Mouse (Mus musculus): ENCODE results near the gene Tgfbr3. TPM values are rescaled to one million over a fixed set of nuclear protein-coding genes. Genes with fewer than 3 reads are reported as not detected.

The Tgfbr3 gene
- polyA plus RNA-seq, 1 experiment = 20.7 TPM

DNA sequence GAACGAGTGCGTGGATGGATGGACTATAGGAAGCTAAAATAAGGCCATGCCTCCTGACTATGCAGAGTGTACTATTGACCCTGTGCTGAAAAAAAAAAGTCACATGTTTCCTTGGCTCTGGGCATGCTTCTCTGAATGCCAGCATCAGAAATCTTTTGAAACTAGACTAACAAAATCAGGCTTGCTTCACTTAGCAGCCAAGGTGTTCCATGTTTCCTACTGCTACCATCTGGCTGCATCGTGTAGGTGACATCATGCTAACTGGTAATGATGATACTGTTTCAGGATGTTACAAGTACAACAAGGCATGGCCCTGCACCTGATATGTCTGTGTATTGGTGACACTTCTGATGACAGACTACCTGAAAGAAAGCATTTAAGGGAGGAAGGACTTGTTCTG lies 189.8 kb downstream of the Tgfbr3 start:
- TF ChIP-seq POLR2A (IDR thresholded peaks at IDR 0.05; ENCODE audit: control insufficient read depth, extremely low read depth, insufficient read depth, low read length, poor library complexity) (no peak), CTCF (IDR thresholded peaks at IDR 0.05; ENCODE audit: borderline replicate concordance, control insufficient read depth, extremely low read depth, insufficient read depth, low read length, poor library complexity) (no peak)
- Histone ChIP-seq H3K27me3 (ENCODE audit: control insufficient read depth, insufficient read depth, low read length) (no peaks in the 10 kb centered on the region), H3K4me3 (ENCODE audit: control insufficient read depth, insufficient read depth, low read length) (no peak overlapping the region), H3K27ac (ENCODE audit: control insufficient read depth, insufficient read depth, low read length) (no peak overlapping the region), H3K4me1 (replicated peaks; ENCODE audit: control insufficient read depth, insufficient read depth, low read length) (peaks cover 9% of the 10 kb centered on the region), H3K36me3 (ENCODE audit: control insufficient read depth, insufficient read depth, low read length) (no peaks in the 10 kb centered on the region)
- 94% methylated on average over 3 of the region's 3 CpGs for WGBS
- DNase-seq = no peak

DNA sequence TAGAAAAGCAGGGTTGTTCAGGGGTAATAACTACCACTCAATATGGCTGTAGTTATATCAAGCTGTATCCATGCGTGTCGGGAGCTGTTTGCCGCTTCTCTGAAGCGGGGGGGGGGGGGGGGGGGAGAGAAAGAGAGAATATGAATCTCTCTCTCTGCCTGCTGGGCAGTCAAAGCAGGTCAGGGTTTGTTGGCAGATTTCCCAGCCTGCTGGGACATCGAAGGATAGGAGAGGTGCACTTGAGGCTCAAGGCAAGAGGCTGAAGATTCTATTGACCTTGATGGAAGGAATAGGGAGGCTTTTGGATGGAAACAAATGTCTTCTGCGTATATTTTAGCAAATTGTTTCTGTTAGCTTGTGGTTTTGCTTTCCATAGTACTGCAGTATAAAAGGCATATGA lies 190.4 kb downstream of the Tgfbr3 start:
- DNase-seq = no peak
- H3K27ac ChIP-seq (ENCODE audit: control insufficient read depth, insufficient read depth, low read length) = no peak overlapping the region
- peaks cover 9% of the 10 kb centered on the region for H3K4me1 ChIP-seq (replicated peaks; ENCODE audit: control insufficient read depth, insufficient read depth, low read length)
- no peak overlapping the region for H3K4me3 ChIP-seq (ENCODE audit: control insufficient read depth, insufficient read depth, low read length)
- 75% methylated on average over 6 of the region's 6 CpGs for WGBS
- no peaks in the 10 kb centered on the region for H3K36me3 ChIP-seq (ENCODE audit: control insufficient read depth, insufficient read depth, low read length)
- TF ChIP-seq CTCF (IDR thresholded peaks at IDR 0.05; ENCODE audit: borderline replicate concordance, control insufficient read depth, extremely low read depth, insufficient read depth, low read length, poor library complexity) (no peak), POLR2A (IDR thresholded peaks at IDR 0.05; ENCODE audit: control insufficient read depth, extremely low read depth, insufficient read depth, low read length, poor library complexity) (no peak)
- H3K27me3 ChIP-seq (ENCODE audit: control insufficient read depth, insufficient read depth, low read length) = no peaks in the 10 kb centered on the region

DNA sequence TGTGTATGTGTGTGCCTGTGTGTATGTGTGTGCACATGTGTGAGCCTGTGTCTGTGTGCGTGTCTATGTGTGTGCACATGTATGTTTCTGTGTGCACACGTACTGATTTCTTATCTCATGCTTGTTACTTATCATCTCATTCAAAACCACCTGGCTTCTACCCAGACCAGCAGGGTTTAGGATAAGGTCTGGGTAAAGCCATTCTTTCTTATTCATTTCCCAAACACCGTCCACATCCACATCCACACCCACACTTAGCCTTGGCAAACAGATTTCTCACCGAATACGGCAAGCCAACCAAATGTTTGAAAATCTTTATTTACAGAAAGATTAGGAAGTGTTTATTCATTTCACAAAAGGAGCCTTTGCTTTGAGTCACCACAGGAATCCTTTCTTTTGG lies 191.4 kb downstream of the Tgfbr3 start:
- Histone ChIP-seq H3K4me3 (ENCODE audit: control insufficient read depth, insufficient read depth, low read length) (no peak overlapping the region), H3K4me1 (replicated peaks; ENCODE audit: control insufficient read depth, insufficient read depth, low read length) (peaks cover 9% of the 10 kb centered on the region), H3K27me3 (ENCODE audit: control insufficient read depth, insufficient read depth, low read length) (no peaks in the 10 kb centered on the region), H3K36me3 (ENCODE audit: control insufficient read depth, insufficient read depth, low read length) (no peaks in the 10 kb centered on the region), H3K27ac (ENCODE audit: control insufficient read depth, insufficient read depth, low read length) (no peak overlapping the region)
- DNase-seq = no peak
- TF ChIP-seq CTCF (IDR thresholded peaks at IDR 0.05; ENCODE audit: borderline replicate concordance, control insufficient read depth, extremely low read depth, insufficient read depth, low read length, poor library complexity) = no peak
- no peak for TF ChIP-seq POLR2A (IDR thresholded peaks at IDR 0.05; ENCODE audit: control insufficient read depth, extremely low read depth, insufficient read depth, low read length, poor library complexity)
- WGBS = 83% methylated on average over 5 of the region's 5 CpGs

DNA sequence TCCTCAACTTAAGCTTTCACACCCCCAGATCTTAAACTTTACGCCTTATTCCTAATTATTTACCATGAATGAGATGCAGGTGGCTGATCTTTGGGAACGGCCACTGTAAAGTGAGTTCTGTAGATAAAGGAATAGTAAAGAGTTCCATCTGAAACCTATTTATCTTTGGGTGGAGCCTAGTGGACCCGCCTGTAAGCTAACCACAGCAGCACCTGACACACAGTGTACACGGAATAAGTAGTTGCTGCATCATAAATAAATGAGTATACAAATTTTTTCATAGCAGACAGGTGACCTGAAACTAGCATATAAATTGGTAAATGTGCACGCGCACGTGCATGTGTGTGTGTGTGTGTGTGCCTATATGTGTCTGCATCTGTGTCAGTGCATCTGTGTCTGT lies 192.1 kb downstream of the Tgfbr3 start:
- Histone ChIP-seq H3K4me3 (ENCODE audit: control insufficient read depth, insufficient read depth, low read length) (no peak overlapping the region), H3K4me1 (replicated peaks; ENCODE audit: control insufficient read depth, insufficient read depth, low read length) (peaks cover 10% of the 10 kb centered on the region), H3K36me3 (ENCODE audit: control insufficient read depth, insufficient read depth, low read length) (no peaks in the 10 kb centered on the region), H3K27me3 (ENCODE audit: control insufficient read depth, insufficient read depth, low read length) (no peaks in the 10 kb centered on the region), H3K27ac (ENCODE audit: control insufficient read depth, insufficient read depth, low read length) (no peak overlapping the region)
- WGBS = 85% methylated on average over 7 of the region's 7 CpGs
- TF ChIP-seq POLR2A (IDR thresholded peaks at IDR 0.05; ENCODE audit: control insufficient read depth, extremely low read depth, insufficient read depth, low read length, poor library complexity) = no peak
- TF ChIP-seq CTCF (IDR thresholded peaks at IDR 0.05; ENCODE audit: borderline replicate concordance, control insufficient read depth, extremely low read depth, insufficient read depth, low read length, poor library complexity) = no peak
- DNase-seq = no peak

DNA sequence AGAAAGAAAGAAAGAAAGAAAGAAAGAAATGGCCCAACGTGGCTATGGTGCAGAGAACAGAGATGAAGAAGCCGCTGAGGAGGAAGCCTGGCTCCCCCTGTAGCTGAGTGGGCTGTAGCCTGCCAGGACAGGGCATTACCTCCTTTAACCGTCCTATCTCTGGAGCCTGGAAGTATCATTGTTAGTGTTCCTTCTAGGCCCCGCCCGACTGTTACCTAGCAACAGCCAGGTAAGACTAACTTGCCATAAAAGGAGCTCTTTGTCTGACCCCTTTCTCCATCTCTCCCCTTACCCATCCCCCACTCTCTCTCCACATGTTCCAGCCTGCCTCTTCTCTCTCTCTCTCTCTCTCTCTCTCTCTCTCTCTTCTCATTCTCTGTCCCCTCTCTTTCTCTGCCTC lies 195.2 kb downstream of the Tgfbr3 start:
- Histone ChIP-seq H3K4me1 (replicated peaks; ENCODE audit: control insufficient read depth, insufficient read depth, low read length) (0 out of 2 replicates have a peak, but pooled peaks cover 7% of the 10 kb centered on the region), H3K27ac (ENCODE audit: control insufficient read depth, insufficient read depth, low read length) (no peak overlapping the region)
- TF ChIP-seq POLR2A (IDR thresholded peaks at IDR 0.05; ENCODE audit: control insufficient read depth, extremely low read depth, insufficient read depth, low read length, poor library complexity) (no peak), CTCF (IDR thresholded peaks at IDR 0.05; ENCODE audit: borderline replicate concordance, control insufficient read depth, extremely low read depth, insufficient read depth, low read length, poor library complexity) (no peak)

DNA sequence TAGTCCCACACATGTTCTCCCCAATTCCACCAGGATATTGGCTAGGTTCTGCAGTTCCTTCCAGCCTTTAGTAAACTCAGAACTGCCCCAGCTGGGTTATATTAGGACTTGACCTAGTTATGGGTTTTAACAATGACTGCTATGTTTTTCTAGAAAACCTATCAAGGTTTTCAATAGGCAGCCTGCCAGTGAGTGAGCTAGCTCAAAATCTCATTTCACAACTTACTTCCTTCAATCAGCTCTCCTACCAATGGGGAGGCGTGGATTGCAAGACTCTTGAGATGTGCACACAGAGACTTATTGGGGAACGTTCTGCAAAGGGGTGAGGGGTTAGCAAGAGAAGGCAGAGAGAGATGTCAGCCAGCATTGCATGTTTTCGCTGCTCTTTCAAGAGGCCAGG lies 196.2 kb downstream of the Tgfbr3 start:
- Histone ChIP-seq H3K27ac (ENCODE audit: control insufficient read depth, insufficient read depth, low read length) (no peak overlapping the region), H3K4me3 (ENCODE audit: control insufficient read depth, insufficient read depth, low read length) (no peak overlapping the region), H3K27me3 (ENCODE audit: control insufficient read depth, insufficient read depth, low read length) (no peaks in the 10 kb centered on the region), H3K36me3 (ENCODE audit: control insufficient read depth, insufficient read depth, low read length) (no peaks in the 10 kb centered on the region), H3K4me1 (replicated peaks; ENCODE audit: control insufficient read depth, insufficient read depth, low read length) (0 out of 2 replicates have a peak, but pooled peaks cover 11% of the 10 kb centered on the region)
- 91% methylated on average over 3 of the region's 3 CpGs for WGBS
- DNase-seq = no peak
- TF ChIP-seq POLR2A (IDR thresholded peaks at IDR 0.05; ENCODE audit: control insufficient read depth, extremely low read depth, insufficient read depth, low read length, poor library complexity) (no peak), CTCF (IDR thresholded peaks at IDR 0.05; ENCODE audit: borderline replicate concordance, control insufficient read depth, extremely low read depth, insufficient read depth, low read length, poor library complexity) (no peak)

More for the DNA sequence above, 195.2 kb downstream of the Tgfbr3 start:
- no peak for DNase-seq
- no peaks in the 10 kb centered on the region for H3K36me3 ChIP-seq (ENCODE audit: control insufficient read depth, insufficient read depth, low read length)
- no peak overlapping the region for H3K4me3 ChIP-seq (ENCODE audit: control insufficient read depth, insufficient read depth, low read length)
- no peaks in the 10 kb centered on the region for H3K27me3 ChIP-seq (ENCODE audit: control insufficient read depth, insufficient read depth, low read length)
- WGBS = 83% methylated on average over 5 of the region's 5 CpGs

DNA sequence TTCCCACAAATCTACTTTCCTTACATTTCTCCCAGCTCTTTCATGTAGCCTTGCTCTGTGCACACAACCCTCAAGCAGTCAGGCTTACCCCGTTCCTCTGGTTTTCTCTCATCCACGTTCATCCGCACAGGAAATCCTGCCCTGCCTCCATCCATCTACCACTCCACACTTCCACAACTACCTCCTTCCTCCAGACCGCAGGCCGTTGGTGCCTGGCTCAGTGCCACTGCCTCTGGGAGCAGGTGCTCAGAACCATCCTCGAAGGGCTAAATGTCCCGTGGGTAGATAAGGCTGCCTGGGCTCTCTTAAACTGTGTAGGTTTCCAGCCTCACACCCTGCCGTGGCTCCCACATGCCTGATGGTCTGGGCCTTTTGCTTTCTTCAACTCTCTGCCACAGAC lies 197.3 kb downstream of the Tgfbr3 start:
- WGBS = 4% methylated on average over 8 of the region's 8 CpGs
- Histone ChIP-seq H3K27me3 (ENCODE audit: control insufficient read depth, insufficient read depth, low read length) (no peaks in the 10 kb centered on the region), H3K4me1 (replicated peaks; ENCODE audit: control insufficient read depth, insufficient read depth, low read length) (peaks cover 16% of the 10 kb centered on the region; the same call in 1 of the 2 replicates), H3K36me3 (ENCODE audit: control insufficient read depth, insufficient read depth, low read length) (no peaks in the 10 kb centered on the region), H3K27ac (ENCODE audit: control insufficient read depth, insufficient read depth, low read length) (no peak overlapping the region), H3K4me3 (ENCODE audit: control insufficient read depth, insufficient read depth, low read length) (no peak overlapping the region)
- TF ChIP-seq CTCF (IDR thresholded peaks at IDR 0.05; ENCODE audit: borderline replicate concordance, control insufficient read depth, extremely low read depth, insufficient read depth, low read length, poor library complexity) (no peak), POLR2A (IDR thresholded peaks at IDR 0.05; ENCODE audit: control insufficient read depth, extremely low read depth, insufficient read depth, low read length, poor library complexity) (no peak)
- DNase-seq = peak; percentile 28
